Mouse (Mus musculus) layer of hippocampus, adult 11-12 months (tissue): ENCODE measurements around the gene Cd164.
A peak's percentile ranks its signal among the peaks of the same experiment; 100 is the strongest.

ENCODE experiments used
- DNase-seq: peaks from one replicate; pipeline ENCODE4 v3.0.0; 2022; ENCODE audit warnings: low spot score

Cd164 gene

DNA sequence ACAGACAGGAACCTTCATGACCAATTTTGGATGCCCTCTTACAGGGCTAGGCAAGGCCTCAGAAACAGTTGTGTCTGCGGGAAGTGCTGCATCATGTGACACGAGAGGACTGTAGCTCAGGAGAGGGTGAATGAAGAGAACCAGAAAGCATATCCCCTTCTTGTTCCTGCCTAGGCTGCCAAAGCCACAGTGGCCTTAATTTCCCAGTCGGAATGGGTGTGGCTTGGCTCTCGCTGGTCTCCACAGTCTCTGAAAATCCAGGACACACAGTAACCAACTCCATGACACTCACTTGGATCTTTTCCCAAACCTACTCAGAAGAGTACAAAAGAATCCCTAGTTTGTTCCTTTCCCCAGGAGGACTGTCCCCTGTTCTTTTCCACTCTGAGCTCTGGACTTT is 18.3 kb upstream of the Cd164 start:
- no peak for DNase-seq

DNA sequence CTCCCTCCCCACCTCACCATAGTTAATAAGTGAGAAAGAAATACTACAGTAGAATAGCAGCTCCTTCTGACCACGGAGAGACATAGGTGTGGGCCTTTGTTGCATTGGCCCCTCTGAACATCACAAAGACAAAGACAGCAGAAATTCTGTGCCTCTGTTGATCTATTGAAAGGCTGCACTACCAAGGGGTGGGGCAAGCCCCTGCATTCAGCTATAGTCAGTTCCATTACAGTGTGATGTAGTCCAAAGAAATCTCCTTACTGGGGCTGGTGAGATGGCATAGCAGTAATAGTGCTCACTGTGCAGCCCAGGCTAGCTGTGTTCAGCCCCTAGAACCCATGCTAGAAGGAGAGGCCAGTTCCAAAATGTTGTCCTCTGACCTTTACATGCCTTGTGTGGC is 14.2 kb upstream of the Cd164 start:
- DNase-seq: no peak

DNA sequence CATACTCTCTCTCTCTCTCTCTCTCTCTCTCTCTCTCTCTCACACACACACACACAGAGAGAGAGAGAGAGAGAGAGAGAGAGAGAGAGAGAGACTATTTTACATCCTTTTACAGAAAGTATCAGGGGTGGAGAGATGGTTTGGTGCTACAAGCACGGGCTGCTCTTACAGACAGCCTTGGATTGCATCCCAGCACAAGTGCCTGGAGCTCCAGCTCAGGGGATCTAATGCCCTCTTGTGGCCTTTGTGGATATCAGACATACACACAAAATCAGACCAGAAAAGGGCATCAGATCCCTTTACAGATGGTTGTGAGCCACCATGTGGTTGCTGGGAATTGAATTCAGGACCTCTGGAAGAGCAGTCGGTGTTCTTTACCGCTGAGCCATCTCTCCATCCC is 13.8 kb upstream of the Cd164 start:
- DNase-seq: peak; percentile 80

DNA sequence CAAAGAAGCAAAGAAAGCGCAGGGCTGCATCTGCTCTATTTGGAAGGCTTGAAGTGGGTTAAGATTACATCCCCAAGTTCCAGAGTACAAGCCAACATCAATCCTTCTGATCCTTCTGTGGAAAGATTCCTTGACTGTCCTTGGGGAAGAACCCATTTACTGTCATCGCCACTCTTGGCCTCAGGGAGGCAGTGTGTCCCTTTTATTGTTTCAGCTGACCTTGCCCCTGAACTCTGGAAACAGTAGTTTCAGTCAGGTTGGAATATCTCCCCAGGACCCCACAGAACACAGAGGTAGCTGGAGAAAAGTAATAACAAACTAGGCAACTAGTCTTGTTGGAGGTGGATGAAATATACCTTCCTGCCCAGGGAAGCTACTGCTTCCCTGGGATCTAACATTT is 10.1 kb upstream of the Cd164 start:
- DNase-seq: no peak

DNA sequence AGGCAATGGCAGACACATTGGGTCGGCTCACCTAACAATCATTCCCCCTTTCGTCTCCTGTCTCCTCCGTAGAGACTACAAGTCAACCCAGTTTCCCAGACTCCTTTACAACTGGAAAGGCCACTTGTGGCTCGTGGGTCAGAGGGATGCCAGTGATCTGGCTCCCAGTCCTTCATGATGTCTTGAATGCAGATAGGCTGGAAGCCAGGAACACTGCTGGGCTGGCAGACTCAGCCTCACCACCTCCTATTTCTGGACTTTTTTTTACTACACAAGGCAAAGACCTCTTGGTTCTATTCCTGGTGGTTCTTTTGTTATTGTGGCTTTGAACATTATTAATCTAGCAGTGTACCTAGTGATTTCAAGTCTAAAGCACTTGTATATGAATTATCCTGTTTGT is 4.9 kb upstream of the Cd164 start:
- no peak for DNase-seq

DNA sequence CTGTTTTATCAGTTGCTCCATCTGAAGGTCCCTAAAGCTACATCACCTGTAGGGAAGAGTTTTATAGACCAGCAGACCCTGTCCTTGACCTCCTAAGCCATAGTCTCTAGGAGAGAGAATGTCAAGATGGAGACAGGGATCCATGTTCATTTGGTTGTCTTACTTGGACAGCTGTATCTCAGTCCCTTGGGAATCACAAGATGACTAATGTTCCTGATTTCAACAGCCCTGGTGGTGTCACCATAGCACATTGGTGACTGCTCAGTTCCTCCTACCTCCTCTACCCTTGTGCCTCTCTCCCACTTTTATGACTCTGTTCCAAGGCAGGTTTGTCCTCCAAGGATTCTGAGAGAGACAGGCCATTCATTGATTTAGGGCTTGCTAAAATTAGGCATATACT is 4.3 kb upstream of the Cd164 start:
- DNase-seq: no peak

DNA sequence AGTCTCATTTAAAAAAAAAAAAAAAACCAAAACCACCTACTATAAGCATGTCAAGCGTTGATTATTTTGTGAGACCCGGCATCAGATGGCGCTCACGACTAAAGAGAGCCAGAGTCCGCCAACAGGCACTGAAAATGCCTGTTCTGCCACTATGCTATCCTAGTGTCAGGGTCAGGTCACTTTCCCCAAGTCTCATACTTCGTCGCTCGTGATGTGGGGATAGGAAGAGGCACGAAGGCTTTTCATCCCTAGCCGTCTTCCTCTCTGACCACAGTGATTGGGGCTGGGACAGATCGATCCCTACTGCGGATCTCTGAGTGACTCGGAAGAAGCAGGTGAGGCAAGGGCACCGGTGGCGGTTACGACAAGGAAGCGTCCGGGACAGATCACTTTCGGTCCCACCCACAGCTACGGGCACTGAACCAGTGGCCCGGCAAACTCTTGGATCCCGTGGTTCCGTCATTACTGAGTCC is 670 bp upstream of the Cd164 start:
- DNase-seq: peak; percentile 82

DNA sequence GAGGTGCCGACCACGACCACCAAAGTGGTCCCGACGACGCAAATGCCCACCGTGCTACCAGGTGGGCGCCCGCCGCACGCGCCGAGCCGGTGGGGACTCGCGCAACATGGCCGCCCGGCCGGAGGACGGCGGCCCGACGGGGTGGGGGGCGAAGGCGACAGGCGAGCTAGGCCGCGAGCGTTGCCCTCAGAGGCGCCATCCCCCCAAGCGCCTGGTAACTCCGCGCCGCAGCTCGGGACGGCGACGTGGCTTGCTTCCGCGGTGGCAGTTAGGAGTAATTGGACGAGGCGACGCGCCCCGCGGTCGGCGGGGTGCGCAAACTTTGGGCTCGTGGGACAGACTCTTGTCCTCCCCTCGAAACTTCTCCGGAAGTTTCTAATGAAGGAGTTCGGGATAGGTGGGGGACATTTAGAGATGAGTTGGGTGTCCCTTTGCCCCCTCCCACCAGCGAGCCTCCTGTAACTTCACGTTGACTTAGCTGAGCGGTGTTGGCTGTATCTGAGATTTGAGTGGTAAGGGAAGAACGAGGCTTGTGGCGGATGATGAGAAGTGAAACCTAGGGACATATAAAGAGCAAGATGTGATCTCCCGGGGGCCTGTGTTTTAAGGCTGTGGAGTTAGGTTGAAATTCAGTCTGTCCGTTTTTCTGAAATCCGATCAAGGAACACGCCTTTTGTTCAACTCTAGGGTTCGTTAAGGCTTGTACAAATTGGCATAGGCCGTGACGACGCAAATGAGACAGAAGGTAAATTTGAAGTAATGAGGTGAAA is 611 bp downstream of the Cd164 start:
- DNase-seq: peak; percentile 51

DNA sequence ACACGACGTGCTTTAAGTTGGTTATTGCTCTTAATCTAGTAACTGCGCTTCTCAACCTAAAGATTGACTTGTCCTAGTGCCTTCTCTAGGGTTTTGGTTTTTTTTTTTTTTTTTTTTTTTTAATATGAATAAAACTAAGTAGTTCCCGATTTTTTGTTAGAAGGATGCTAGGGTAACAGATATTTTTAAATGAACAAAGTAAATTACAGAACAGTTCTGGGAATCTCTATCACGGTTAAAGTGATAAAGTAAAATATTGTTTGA is 1.1 kb downstream of the Cd164 start:
- DNase-seq: no peak

DNA sequence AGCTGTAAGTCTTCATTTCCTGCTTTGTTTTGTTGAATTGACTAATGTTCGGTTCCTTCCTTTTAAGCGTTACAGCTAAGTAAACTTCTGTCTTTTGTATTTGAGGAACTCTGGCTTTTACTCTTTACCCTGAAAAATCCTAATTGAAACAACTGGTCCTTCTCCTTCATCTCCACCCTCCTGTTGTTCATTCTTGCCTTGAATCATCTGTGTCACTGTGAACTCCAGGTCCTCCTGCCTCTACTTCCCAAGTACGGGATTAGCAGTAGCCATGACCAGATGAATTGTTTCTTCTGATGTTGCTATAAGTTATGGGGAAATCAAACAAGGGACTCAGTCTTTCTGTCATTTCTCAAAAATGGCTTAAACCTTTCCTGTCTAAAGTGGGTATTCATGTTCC is 4.2 kb downstream of the Cd164 start:
- no peak for DNase-seq

DNA sequence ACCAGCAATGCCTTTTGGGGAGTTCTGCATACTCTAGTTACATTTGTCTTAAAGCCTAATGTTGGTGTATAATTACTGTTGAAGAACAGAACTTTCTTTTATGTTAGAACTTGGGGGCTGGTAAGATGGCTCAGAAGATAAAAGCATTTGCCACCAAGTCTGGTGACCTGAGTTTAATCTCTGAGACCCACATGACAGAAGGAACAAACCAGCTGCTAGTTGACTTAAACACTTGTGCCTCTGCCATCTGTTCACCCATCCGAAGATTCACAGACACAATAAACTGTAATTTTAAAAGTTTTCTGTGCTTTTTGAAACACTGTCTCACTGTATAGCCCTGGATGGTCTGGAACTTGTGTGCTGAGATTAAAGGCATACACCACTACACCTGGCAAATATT is 6.5 kb downstream of the Cd164 start:
- DNase-seq: no peak

DNA sequence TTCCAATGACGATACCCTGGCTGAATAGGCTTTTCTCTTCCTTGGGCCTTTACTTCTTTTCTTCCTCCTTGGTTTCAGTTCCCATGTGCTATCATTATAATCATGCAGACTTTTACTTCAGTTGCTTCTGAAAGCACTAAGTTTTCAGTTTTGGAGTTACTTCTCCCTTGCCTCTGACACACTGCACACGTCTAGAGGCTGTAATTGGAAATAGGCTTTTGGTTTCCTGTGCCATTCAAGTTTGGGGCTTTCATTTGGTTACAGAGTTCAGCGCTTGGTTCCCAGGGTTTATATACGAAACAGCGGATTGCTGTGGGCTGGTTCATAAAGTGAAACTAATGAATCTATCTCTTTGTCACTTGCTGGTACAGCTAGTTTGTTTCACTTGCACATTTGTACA is 10.8 kb downstream of the Cd164 start:
- DNase-seq: no peak

DNA sequence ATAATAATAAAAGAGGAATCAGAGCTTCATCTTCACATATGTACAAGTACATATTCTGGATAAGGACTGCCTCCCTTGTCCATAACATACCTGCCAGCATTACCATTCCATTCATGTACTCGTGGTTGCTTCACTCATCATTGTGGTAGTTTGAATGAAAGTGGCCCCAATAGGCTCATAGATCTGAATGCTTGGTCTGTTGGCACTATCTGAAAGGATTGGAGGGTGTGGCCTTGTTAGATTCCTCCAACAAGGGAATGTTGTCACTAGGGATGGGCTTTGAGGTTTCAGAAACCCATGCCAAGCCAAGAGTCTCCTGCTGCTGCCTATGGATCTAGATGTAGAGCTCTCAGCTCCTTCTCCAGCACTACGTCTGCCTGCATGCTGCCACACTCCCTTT is 16.8 kb downstream of the Cd164 start:
- no peak for DNase-seq

DNA sequence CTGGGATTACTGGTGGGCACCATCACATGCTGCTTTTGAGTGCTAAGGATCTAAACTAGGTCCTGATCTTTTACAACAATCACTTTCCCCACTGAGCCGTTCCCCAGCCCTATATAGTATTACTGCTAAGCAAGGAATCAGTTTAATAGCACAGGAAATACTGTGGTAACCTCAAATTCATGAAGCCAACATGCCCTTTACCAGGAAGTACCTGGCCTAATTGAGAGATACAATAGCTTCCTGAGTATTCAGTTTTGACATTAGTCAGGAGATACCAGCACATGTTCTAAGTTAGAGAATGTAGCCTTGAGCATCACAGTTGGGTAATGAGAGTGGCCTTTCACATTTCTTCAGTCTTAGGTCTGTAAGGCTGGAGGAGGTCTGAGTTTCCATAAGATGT is 17.5 kb downstream of the Cd164 start:
- DNase-seq: no peak

DNA sequence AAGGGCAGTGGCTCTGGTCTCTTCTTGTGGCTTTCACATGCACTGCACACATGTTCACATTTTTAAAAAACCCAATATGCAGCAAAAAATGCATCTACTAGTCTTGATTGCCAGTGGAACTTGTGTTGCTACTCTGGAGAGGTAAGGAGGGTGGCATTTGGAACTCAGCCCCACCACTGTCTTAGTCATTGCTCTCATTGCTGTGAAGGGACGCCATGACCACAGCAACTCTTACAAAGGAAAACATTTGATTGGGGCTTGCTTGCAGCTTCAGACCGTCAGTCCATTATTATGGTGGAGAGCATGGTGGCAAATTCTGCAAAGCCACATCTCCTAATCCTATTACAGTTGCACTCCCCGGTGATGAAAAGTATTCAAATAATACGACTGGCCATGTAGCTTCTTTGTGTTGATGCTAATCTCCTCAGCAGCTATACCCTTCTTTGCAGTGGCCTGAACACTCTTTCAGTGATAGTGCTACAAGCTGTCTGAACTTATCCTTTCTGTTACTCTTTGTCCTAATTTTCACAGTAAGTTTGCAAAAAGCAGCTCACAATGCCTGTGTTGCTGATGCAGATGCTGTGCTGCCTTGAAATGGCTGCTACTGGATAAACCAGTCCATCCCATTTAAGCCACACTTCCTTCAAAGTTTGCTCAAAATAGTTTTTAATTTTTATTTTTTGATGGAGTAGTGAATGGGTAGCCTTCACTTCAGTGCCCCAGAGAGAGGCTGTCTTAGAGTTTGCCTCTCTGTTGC is 18.2 kb downstream of the Cd164 start:
- no peak for DNase-seq

DNA sequence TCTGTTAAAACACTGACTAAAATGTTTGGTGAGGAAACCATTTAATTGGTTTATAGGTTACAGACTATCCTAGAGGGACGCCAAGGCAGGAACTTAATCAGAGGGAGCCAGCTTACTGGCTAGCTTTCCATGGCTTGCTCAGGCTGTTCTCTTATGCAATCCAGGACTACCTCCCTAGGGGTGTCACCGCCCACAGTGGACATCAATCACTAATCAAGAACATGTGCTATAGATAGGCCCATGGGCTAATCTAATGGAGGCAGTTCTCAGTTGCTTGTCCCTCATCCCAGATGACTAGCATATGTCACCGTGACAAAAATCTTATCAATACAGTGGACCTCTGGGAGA is 18.7 kb downstream of the Cd164 start:
- DNase-seq: no peak

DNA sequence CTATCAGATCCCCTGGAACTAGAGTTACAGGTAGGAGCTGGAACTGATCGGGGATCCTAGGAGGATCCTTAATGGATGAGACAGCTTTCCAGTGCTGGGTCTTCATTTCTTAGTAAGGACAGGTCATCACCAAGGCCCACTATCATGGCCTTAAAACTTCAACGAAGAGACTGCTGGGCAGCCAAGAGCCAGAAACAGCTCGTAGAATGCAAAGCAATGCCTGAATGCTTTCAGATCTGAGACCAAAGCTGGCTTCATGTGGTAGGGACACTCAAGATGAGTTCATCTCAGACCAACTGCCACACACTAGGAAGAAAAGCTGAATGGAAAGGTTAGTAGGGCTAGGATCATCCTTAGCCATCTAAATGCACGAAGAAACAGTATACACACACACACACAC is 19.8 kb downstream of the Cd164 start:
- no peak for DNase-seq

DNA sequence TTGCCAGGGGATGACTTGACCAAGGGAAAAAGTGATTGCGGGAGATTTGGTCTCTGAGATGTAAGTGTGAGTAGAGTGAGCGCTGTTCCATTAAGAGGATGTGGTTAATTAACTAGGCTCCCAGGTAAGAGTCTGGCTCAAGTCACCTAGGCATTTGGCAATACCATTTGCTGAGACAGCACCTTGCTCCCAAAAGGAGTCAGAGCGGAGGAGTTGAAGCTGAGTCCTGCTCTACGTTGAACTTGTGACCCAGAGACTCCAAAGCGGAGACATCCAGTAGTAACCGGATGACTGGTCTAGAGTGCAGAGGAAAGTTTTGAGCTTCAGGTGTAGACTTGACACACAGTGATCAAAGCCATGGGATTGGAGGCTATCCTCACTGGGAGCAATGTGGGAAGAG is 22.8 kb downstream of the Cd164 start:
- no peak for DNase-seq

DNA sequence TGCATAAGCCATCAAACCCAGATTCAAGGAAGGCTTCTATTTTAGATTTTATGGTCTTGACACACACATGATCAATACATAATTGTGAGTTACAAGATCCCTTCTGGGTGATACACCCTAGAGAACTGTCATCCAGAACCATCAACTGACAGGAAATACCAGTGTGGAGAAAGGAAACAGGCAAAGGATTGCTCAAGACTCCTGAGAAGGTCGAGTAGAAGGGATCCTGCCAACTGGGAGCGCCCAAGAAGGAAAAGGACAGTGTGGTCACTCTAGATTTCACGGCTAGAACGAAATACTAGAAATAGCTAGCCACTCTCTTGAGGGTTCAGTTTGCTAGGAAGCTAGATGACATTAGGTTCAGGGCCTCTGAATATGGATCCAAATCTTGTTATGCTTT is 24.2 kb downstream of the Cd164 start:
- no peak for DNase-seq

DNA sequence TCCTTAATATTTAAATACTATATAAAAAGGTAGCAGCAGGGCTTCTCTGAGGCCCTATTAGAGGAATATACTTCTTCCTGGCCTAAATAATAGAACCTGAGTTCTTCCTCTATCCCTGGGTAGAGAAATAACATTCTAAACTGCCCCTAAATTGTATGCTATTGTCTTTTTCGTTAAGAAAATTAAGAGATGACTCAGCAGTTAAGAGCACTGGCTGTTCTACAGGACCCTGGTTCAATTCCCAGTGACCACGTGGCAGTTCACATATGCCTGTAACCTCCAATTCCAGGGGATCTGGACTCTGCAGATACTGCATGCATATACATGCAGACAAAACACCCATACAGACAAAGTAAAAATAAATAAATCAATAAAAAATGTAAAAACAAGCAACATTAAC is 24.6 kb downstream of the Cd164 start:
- no peak for DNase-seq

DNA sequence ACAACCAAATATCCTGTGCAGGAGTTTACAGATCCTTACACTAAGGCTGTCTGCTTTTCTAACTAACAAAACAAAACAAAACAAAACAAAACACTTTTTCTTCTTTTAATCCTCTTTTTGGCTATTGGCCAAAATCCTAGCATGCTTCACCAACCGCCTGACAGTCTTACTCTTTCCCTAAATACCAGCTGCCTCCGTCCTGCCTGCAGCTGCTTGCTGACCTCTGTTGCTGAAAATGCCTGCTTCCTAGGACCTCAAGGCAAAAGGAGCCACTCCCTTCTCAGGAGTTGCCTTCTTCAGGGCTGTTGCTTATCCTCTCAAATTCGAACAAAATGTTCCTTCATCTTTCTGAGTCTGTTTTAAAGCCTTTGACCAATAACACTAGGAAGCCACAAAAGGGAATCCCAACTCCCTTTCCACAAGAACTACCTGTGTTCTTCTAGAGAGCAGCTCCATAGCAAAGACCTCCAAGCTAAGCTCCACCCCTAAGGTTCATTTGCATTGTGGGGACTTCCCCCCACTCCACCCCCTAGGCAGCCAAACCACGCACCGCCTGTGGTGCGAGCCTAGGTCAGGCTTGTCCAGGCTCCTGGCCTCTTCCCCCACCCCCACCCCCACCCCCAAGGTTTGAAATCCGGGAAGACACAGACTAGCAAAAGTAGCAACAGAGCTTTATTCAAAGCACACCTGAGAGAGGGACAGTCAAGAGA is 25.4 kb downstream of the Cd164 start:
- DNase-seq: no peak

DNA sequence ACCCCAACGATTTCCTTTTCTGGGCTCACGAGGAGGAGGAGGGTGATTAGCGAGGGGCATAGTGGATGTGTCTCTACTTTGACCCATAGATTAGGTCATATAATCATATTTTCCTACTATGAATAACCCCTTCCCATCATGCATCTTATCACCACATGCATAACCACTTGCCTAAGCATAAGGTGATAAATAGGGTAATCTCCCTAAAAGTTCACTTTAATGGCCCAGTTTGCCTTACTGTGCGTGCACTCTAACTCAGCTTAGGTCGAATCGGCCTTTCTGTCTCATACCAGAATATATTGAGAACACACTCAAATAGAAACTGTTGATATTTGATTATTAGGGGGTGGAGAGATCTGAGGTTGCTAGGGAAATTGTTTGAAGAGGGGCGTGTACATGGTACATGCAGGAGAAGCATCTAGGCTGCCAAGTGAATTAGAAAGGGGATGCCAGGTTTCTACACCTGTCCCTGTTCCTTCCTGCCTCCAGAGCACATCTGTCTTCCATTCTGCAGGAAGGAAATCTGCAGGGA is 26.1 kb downstream of the Cd164 start:
- no peak for DNase-seq
